Mouse (Mus musculus) layer of hippocampus, adult 8-10 months (tissue): ENCODE measurements around the gene Srf. TPM values are rescaled to one million over a fixed set of nuclear protein-coding genes. Genes with fewer than 3 reads are reported as not detected.

Experiments
- DNase-seq, 2 experiments: peaks; one replicate each; pipeline ENCODE4 v3.0.0; 2022; ENCODE audit warnings: low spot score in 2 of 2
- microRNA-seq, 2 experiments: library from miRNA; unstranded; fragments of <30 nt; microRNA quantifications; one replicate each; pipeline ENCODE4 v1.2.0; 2022
- total RNA-seq, 4 experiments: library from RNA; stranded (reverse); gene quantifications; 2 replicates each; pipeline ENCODE4 v1.2.4; 2022

Srf gene
- total RNA-seq, 4 experiments from 2014 or later, result 66.2 to 84.0 (median 73.5) TPM

DNA sequence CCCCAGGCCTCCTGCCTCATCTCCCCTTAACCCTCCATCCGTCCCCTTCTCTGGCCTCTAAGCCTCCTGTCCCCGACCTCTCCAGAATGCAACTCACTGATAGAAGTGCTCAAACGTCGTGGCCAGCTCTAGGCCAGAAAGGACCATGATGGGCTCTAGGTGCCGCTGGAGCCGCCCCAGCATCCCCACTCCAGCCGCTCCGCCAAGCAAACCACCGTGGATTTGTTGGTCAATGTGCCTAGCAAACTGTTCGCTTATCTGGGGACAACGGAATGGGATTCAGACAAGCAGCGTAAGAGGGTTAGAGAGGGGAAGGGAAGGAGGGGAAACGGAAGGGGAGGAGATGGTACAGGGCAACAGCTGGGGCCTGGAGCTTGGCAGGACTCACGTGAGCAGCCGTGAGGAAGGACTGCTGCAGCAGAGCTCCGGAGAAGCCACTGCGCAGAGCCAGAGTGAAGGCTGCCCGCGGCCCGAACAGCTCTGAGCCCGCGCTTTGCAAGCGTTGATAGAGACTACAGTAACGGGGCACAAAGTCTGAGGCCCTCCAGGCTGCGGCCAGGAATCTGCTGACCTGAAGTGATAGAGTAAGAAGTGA lies 35.5 kb downstream of the Srf start:
- DNase-seq, result no peak

DNA sequence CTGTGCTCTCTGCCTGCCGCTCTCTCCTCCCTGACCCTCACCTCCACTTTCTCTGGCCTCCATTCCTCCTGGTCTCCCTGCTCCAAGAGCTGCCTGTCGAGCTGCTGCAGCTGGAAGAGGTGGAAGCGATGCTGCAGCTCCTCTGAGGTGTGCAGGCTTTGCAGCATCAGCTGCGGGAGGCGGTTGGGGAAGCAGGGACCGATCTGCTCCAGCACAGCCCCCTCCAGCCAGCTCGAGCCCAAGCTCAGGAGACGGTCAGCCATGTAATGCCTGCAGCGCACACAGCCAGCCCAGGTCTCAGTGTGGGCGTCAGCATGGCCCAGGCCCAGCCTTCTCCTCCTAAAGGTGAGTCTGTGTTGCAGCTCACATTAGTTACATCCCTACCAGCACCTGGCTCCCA lies 36.0 kb downstream of the Srf start:
- DNase-seq, result no peak

DNA sequence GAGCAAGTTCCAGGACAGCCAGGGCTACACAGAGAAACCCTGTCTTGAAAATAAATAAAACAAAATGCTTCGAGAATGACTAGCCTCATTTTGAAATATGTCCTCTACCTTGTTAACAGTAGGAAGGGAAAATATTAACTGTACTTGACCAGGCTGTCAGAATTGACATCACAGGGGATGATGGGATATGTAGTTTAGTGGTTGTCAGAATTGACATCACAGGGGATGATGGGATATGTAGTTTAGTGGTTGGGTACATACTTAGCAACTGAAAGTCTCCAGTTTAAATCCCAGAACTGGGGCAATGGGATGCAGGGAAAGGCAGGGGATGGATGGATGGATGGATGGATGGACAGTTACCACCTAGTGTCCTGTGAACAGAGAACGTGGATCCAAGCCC lies 42.6 kb downstream of the Srf start:
- no peak for DNase-seq

DNA sequence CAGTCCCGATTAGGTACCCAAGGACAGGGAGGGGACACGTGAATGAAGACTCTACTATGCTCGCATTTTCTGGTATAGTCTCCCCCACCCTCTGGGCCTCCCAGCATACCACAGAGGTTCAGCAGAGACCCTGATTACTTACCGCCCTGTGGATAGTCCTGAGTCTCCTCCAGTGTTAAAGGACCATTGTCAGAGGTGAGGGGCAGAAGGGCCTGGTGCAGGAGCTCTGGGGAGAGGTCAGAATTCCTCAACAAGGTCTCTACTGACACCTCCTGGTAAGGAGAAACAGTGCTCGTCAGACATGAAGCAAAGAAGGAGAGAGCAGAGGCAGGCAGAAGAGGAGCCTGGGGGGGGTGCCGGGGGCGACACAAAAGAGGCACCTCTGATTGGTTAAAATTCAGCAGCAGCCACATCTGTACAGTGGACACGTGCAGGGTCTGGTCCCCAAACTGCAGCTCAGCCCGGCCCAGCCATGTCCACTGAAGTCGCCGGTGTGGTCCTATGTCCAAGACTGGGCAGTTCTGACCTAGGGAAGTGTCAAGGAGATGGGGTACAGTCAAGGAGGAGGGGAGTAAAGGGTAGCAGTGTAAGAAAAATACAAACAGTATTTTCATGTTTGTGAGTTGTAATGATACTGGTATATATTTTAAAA lies 44.8 kb downstream of the Srf start:
- no peak for DNase-seq

DNA sequence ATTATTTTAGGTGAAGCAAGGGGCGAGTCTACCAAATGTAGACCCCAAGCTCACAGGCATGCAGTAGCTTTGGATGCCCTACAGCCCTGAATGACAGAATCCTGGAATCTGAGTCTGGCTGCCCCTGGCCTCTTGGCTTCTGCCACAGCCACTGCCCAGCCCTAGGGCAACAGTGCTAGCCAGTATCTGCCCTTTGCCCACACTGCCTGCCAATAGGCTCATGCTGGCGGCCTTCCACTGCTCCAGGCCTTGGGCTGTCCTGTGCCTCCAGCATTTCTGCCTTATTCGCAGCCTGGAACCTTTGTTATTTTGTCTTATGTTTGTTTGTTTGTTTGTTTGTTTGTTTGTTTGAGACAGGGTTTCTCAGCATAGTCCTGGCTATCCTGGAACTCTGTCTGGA lies 50.4 kb downstream of the Srf start:
- DNase-seq, result no peak

DNA sequence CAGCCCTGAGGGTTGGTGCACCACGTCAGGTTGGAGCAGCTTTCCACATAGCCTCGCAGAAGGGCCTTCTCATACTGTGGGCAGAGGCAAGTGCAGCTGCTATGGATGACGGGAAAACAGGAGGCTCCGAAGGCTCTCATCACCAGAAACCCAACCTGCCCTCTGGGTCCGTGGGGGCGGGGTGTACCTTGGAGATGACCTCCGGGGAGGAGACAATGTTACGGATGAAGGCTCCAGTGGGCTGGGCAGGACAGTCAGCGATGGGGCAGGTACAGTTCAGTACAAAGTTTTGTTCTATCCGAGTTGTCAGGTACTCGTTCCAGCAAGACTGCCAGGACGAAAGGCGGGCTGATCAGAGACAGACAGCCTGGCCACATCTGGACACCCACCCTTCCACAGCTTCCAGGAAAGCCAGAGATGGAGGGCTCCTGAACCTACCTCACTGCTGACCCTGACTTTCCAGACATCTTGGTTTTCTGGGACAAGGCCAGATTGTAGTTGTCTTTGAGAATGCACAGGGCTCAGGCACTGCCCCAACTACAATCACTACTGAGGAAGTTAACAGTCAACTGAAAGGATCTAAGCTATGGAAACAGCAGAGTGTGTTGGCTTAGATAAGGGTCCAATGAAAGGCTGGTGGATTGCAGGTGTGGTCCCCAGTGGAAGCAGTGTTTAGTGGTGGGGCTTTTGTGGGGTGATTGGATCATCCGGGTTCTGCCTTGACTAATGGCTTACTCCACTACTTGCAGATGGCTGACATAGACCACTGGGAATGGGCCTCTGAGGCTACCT lies 51.9 kb downstream of the Srf start:
- DNase-seq, result no peak

DNA sequence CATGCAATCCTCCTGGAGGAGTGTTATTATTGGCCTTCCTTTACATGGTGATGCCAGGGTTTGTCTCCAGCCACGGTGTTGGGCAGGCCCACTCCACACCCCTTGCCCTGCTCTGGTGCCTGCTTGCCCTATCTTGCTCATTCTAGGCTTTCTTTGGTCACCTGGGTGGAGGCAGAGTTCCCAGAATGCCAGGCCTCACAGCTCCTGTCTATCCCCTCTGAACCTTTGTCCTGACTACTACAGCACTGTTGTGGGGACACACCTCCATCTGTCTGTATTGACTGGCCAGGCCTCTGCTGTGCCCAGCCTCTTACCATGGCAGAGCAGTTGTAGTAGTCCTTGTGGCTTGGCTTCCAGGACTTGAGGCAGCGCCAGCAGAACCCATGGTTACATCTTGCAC lies 53.2 kb downstream of the Srf start:
- DNase-seq, result no peak

Small RNAs within 50 kb of the gene (microRNA-seq; reads per million reads assigned to microRNA genes)
- gene Mir6976, result 3.5 to 8.3 reads per million in 2 experiments

Other genes with a start within 250 kb of the Srf start
- 10 to 100 TPM in 2 of 4 experiments, 1 to 10 TPM in 2; 9.8 to 12.0 (median 10.0) TPM for gene Abcc10, start 227.8 kb downstream of the Srf start, total RNA-seq
- 10 to 100 TPM; 58.6 to 65.2 (median 62.2) TPM for gene Zfp318, start 172.4 kb downstream of the Srf start, total RNA-seq
- 1 to 10 TPM; 3.9 to 7.1 (median 4.2) TPM for gene Crip3, start 127.2 kb downstream of the Srf start, total RNA-seq
- gene Slc22a7, start 117.7 kb downstream of the Srf start, total RNA-seq, result 1 to 10 TPM in 1 of 4 experiments, under 1 TPM in 3; 0.23 to 1.2 (median 0.84) TPM
- gene Ttbk1, start 68.5 kb downstream of the Srf start, total RNA-seq, result 100 to 1,000 TPM; 101 to 124 (median 111) TPM
- 1 to 10 TPM; 4.1 to 7.5 (median 6.0) TPM for gene Dnph1, start 59.5 kb downstream of the Srf start, total RNA-seq
- gene Cul9, start 9.8 kb downstream of the Srf start, total RNA-seq, result 10 to 100 TPM; 57.2 to 81.6 (median 63.8) TPM
- 1 to 10 TPM; 8.2 to 9.2 (median 8.9) TPM for gene Ptk7, start 73.3 kb upstream of the Srf start, total RNA-seq
- 10 to 100 TPM; 18.9 to 21.8 (median 21.1) TPM for gene Klc4, start 89.8 kb upstream of the Srf start, total RNA-seq
- 10 to 100 TPM; 43.7 to 60.5 (median 51.2) TPM for gene Mrpl2, start 90.1 kb upstream of the Srf start, total RNA-seq
- gene Cul7, start 94.2 kb upstream of the Srf start, total RNA-seq, result 10 to 100 TPM; 22.6 to 26.4 (median 23.4) TPM
- gene Rrp36, start 118.2 kb upstream of the Srf start, total RNA-seq, result 10 to 100 TPM; 12.1 to 20.5 (median 17.0) TPM
- 100 to 1,000 TPM in 1 of 4 experiments, 10 to 100 TPM in 3; 92.7 to 105 (median 96.4) TPM for gene Mea1, start 122.6 kb upstream of the Srf start, total RNA-seq
- 100 to 1,000 TPM; 155 to 173 (median 166) TPM for gene Klhdc3, start 124.7 kb upstream of the Srf start, total RNA-seq
- gene Ppp2r5d, start 148.9 kb upstream of the Srf start, total RNA-seq, result 10 to 100 TPM; 78.6 to 86.9 (median 81.8) TPM
- gene Pex6, start 155.3 kb upstream of the Srf start, total RNA-seq, result 10 to 100 TPM; 42.8 to 54.4 (median 51.9) TPM
- gene Gnmt, start 173.0 kb upstream of the Srf start, total RNA-seq, result 1 to 10 TPM in 2 of 4 experiments, under 1 TPM in 1, not detected in 1; 0.61 to 1.6 (median 1.2) TPM
- 10 to 100 TPM; 64.6 to 68.9 (median 67.9) TPM for gene Cnpy3, start 196.0 kb upstream of the Srf start, total RNA-seq
- under 1 TPM in 2 of 4 experiments, not detected in 2; 0.29 to 0.49 TPM for gene Ptcra, start 207.5 kb upstream of the Srf start, total RNA-seq
- 1 to 10 TPM; 7.3 to 9.2 (median 8.7) TPM for gene 2310039H08Rik, start 216.5 kb upstream of the Srf start, total RNA-seq
- 10 to 100 TPM; 40.2 to 47.5 (median 45.0) TPM for gene Rpl7l1, start 226.5 kb upstream of the Srf start, total RNA-seq